Mouse (Mus musculus) cerebellum, adult 11 months (tissue): Measurements from ENCODE around the gene Ski.

Source experiments
- DNase-seq: peaks from one replicate; pipeline ENCODE4 v3.0.0; 2022

The Ski gene

DNA sequence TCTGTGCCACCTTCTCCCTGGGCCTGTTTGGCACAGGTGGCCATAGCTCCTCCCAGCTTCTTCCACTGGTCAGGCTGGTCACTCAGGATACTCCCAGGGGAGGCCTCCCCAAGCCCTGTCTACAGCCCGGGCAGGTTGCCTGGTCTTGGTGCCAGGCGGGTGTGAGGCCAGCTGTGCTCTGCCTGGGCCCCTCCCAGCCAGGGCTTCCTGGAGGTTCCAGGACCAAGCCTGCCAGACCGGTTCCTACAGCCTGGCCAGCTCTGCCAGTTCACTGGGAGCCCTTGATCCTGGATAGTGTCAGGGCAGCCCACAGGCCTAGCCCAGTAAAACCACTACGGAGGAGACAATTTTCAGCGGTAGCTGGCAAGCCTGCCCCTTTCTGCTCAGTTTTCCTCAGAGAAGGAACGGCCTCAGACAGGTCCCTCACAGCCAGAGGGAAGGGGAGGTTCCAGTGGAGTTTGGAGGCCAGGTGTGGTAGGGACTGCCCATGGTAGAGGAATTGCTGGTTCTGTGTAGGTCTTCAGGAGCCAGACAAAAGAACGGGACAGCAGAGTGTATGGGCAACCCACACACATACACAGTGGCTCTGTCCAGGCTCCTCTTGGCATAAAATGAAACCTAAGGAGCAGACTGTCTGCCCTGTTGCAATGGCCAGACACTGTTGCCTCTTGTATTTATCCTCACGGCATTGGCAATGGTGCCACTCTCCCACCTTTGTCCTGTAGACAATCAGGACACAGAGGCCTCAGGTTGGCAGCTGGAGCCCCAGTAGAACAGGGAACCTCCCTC lies 73.3 kb downstream of the Ski start:
- DNase-seq: no peak

DNA sequence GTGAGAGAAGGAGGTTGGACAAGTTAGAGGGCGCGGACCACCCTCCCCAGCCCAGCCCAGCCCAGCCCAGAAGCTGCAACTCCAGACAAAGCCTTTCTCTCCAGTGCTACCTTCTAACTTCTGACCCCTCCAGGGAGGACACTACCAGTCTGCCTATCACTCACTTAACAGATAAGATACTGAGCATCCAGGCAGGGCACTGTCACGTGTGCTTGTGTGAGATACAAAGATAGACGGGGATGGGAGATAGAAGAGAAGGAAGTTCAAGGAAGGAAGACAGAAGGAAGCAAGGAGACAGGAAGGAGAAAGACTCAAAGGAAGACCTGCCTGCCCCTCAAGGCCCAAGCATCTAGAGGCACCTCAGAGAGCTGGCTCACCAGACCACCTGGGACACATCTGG lies 73.9 kb downstream of the Ski start:
- DNase-seq: no peak

DNA sequence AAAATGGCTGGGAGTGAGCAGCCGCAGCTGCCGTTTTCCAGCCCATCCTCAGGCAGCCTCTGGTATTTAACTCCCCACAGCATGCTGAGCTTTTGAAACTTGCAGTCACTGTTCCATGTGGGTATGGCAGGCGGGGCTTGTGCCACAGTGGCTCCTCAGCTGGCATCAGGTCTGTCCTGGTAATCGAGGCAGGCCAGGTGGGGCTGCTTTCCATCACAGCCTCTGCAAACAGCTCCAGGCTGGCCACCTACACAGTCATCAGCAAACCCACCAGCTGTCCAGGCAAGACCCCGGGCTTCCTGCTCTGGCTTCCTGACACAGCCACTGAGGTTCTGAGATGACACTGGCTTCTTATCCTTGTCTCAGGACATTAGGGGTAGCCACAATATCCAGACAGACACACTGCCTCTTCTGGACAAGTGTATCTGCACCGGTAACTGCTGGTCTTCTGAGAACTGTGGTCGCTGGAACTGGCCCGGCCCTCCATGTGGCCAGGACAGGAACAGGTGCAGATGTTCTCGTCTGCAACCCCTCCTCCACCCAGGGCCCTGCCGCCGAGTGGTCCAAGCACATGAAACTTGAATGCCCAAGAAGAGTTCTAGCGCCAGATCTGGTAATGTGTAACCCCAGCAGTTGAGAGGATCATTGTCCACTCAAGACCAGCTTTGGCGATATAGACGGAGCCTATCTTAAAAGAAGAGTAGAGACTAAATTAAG lies 76.1 kb downstream of the Ski start:
- no peak for DNase-seq

DNA sequence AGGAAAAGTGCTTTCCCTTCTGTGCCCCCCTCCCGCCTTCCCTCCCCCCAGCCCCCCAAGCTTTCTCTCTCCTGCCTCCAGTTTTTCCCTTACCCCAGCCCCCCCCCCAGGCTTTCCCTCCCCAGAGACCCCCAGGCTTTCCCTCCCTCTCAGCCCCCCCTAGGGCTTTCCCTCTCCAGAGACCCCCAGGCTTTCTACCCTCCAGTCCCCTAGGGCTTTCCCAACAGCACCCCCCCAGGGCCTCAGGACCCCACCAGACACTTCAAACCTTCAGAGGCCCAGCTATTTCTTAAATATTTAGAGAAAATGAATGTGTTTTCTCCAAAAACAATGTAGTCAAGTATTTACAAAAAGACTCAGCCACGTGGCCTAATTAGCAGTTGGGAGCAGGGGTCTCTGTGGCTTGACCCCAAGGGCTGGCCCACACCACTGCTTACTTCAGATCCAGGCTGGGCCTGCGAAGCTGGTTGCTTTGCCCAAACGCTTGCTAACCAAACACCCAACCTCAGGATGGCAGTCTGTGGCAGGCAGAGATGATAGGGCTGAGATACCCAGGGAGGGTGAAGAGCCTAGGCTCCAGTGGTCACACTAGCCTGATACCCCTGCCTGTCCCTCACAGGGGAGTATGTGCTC lies 77.7 kb downstream of the Ski start:
- no peak for DNase-seq

DNA sequence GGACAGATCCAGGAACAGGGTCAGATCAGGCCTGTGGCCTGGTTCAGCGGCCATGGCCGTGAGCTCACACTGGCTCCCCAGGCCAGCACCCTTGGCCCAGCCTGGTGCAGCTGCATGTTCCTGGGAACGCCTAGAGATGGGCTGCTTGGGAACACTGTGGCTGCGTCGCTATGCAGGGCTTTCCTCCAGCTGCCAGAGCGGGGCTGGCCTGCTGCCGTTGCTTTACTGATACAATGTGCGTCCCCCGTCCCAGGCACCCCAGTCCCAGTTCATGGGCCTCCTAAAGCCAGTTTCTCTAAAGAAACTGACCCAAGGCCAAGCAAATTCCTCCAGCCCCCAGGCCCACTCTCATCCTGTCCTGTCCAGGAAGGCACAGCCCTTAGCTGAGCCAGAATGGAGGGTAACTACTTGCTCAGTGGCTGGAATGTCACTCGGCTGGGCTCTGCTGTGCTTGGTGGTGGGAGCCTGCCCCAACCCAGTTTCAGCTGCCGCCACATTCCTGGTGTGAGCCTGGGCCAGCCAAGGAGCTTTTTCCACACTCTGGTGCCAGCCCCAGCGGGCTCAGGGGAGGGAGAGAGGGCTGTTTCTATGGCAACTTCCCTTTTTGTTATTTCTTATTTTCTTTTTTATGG lies 78.4 kb downstream of the Ski start:
- no peak for DNase-seq

DNA sequence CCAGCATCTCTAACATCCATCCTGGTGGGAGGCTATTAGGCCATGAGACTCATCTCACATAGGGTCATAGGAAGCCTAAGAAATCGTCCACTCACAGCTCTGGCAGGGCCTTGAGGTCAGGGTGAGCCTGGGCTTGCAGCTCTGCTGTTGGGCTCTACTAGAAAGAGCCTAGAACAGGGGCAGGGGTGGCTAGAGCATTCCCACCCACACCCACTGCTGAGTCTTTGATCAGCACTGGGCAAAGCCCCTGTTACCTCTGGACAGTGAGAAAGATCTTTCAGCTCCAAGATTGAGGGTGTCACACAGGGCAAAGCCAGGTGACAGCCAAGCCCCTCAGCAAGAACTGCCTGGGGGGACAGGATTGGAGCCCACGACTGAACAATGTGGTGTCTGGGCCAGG lies 79.0 kb downstream of the Ski start:
- no peak for DNase-seq

DNA sequence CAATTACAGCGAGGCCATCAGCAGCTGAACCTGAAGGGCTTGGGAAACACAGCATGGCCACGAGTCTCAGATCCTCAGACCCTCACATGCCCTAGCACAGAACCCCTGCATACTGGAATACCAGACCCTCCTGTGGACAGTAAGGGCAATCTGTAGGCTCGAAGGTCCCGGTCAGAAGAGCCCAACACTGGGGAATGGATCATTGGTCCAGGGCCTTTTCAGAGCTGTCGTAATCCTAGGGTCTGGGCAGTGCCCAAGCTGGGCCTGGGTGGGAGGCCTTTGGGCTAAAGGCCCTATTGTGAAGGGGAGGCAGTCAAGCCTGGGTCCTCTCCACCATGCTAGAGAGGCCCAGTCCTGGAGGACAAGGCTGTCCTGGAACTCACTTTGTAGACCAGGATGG lies 79.6 kb downstream of the Ski start:
- no peak for DNase-seq

DNA sequence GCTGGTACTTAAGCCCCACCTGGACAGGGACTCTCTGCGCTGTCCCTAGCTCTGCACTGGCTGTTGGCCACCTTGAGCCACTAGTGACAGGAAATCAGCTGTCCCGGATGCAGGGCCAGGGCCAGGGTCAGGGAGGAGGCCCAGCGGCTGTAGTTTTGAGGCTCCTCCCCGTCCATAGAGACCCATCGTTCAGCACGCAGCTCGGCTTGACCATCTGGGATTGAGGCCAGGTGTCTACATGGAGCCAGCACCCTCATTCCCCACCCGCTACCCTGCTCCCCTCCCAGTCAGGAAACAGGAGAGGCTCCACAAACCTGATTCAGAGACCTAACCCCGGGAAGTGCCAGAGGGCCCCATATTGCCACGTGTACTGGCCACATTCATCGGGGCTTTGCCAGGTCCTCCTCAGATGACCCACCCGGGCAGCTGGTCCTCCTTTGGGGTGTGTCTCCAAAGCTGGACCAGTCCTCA lies 81.6 kb downstream of the Ski start:
- no peak for DNase-seq

DNA sequence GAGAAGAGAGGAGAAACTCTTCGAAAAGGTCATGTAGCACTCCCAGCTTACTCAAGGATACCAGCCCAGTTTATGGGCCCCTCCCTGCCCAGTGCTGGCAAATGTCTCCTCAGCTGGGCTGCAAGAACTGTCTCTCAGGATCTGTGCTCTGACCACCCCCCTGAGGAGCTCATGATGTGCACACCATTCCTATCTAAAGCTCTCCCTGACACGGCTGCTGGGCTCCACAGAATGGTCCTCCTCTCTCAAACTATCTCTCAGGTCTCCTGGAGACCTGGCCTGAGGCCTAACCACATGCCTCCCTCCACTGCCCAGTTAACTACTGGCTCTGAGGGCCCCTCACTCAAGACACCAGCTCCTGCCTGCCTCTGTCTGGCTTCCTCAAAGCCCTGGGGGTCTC lies 82.2 kb downstream of the Ski start:
- DNase-seq: no peak

DNA sequence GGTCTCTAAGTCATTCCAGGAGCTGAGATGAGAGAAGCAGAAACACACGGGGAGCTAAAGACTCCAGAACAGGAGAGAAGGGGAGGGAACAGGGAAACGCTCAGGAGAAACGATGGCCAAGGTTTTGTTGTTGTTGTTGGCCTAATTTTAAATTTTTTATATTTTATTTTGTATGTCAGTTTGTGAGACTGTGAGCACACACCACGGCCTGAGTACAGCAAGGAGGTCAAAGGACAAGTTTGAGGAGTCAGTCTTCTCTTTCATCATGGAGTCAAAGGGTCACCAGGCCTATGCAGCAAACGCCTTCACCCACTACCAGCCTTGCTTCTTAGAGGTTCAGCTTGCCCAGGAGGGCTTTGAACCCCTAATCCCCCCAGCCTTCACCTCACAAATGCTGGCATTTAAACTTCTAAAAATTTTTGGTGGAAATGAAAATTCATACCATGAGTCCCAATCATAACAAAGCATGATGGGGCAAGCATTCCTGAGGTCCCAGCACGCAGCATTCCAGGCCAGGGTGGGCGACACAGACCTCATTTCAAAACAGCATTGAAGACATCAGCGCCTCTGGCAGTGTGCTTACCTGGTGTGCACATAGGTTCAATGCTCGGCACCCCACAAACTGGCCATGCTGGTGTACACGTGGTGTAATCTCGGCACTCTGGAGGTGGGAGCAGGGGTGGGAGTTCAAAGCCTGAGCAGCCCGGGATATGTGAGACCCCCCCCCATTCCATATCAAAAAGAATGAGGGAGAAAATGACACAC lies 82.9 kb downstream of the Ski start:
- DNase-seq: no peak

DNA sequence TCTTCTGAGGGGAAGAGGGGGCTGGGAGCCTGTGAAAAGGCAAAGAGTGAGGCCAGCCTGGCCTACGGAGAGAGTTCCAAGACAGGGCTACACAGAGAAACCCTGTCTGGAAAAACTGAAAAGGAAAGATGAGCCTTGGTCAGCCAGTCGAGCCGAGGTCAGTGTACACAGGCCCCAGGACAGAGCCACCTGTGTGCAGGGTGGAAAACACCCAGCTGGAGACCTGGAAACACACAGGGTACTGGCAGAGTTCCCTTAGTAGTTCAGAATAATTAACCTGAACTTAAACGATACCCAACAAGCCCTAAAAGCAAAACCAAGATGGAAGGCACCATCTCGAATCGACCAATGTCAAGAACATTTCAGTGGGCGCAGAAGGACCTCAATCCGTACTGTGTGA lies 83.9 kb downstream of the Ski start:
- no peak for DNase-seq

DNA sequence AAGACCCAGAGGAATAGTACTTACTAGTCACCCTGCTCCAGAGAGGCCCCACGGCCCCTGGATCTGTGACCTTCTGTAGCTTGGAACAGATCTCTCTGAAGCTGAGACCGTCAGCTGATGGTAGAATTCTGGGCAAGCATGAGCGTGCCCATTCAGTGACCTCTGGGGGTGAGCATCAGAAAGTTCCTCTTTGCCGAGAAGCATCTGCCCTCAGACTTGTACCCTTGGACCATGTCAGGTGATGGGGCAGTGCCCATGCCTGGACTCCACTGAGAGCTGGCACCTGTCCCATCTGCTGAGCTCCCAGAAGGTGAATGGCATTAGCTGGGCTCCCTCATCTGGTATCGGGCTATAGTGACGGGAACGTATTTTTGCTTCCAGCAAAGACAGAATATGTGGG lies 84.5 kb downstream of the Ski start:
- no peak for DNase-seq

DNA sequence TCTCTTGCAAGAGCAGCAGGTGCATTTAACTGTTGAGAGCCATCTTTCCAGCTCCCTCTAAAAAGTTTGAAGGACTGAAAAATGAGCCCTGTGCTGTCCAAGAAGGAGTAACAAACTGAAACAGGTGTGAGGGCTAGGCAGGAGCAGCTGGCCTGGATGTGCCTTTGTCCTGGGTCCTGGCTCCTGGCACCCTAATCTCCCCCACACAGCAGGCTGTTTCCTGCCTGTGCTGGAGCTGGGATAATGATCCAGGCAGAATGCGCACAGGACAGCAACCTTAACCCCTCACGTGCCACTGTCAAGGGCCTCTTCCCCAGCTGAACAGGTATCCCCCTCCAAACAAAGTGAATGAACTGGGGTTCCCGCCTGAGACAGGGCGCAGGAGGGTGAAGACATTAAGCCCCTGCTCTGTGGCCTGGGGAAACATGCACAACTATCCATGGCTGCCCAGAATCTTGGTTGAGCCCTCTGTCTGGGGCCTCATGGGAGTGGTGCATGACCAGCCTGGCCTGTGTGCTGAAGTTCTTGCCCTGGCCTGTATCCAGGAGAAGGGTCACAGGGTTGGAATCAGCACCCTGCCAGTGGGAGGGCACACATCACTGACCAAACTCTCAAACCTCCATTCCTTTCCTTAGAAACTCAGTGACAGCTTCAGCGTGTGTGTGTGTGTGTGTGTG lies 86.3 kb downstream of the Ski start:
- no peak for DNase-seq

DNA sequence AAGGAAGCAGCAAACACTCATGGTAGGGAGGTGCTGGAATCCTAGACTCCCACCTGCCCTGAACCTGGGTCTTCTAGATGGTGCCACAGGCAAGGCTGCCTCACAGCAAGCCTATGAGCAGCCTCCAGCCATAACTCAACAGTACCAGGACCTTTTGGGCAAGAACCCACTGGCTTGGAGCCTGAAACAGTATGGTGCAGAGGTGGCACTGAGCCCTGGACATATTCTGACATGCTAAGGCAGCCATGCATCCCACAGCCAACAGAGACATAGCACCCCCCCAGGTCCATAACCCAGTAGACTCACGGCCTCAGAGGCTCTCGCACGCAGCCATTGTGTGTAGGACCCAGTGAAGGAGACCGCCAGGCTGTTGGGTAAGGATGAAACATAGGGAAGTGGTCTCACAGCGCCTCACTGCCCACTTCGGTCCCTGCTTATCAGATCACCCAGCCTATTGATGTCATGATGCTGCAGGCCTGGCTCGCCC lies 87.7 kb downstream of the Ski start:
- DNase-seq: no peak

DNA sequence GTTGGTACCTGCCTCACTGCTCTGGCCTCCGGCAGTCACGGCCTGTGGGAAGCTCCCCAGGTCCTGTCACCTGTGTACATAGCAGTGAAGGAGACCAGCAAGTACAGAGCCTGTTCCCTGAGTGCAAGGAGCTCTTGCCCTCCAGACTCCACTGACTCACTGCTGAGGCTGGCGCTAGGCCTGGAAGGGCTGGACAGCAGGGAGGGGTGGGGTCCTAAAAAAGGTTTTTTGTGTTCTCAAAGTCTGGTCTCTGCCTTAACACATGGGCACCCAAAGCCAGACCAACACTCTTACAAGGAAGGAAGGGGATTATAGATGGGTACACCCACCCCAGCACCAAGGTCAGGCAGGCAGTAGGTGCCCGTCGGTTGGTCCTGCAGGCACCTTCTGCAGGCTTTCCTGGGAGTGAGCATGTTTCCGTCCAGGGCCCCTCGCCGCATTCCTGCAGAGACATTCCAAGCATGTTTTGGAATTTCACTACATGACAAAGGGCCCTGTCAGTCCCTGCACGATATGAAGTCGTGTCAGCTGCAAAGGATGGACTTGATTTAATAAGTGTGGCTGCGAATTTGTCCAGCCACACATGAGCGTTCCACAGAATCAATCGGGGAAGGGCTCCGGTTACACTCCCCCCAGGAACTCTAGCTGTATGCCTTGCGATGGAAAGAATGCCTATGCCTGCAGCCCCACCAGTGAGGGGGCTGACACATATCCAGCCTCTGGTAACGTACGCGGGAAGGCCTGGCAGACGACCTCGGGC lies 88.6 kb downstream of the Ski start:
- no peak for DNase-seq

DNA sequence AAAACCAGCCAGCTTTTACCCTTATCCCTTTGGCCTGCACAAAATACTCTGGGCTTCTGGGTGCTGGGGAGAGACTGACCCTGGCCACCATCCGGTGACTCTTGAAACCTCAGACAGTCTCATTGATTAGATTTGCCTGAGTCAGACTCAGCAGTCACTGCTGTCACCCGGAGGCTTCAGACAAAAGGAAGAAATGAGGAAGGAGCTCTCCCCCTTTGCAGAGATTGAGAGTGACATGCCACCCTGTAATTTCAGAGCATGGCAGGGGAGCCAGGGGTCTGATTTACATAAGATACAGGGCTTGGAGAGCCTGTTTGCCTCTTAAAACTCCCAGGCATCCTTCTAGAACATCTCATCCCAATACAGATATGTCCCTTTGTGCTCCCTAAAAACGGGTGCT lies 89.2 kb downstream of the Ski start:
- DNase-seq: no peak

DNA sequence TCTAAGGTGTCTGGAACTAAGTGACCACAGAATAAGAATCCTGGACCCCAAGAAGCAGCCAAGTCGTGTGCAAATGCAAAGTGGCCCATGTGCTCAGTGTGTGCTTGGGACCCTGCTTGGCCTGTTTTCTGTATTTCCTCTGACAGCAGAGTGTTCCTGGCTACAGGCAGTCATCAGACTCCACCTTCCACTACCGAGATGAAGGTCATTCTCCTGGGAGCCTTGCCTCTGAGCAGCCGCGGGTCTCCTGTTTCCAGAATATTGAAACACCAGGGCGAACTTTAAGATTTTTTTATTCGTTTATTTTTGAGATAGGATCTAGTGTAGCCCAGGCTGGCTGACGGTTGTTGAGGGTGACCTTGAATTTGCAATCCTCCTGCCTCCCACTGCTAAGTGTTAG lies 91.8 kb downstream of the Ski start:
- no peak for DNase-seq

DNA sequence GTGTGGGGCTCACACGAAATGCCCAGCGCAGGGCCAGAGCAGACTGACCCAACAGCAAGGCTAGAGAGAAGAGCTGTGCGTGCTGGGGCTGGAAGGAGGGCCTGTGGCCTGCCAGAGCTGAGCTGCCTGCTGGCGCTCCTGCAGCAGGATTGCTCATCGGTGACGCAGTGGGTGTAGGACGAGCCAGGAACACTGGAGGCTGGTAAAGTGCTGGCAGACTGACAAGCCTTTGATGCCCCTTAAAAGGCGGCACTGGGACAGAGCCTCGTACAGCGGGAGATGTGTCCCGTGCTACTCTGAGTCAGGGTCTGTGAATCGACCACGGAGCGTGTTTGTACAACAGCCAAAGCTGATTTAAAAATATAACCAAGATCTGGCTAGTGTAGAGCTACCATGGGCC lies 92.4 kb downstream of the Ski start:
- DNase-seq: peak; percentile 76

DNA sequence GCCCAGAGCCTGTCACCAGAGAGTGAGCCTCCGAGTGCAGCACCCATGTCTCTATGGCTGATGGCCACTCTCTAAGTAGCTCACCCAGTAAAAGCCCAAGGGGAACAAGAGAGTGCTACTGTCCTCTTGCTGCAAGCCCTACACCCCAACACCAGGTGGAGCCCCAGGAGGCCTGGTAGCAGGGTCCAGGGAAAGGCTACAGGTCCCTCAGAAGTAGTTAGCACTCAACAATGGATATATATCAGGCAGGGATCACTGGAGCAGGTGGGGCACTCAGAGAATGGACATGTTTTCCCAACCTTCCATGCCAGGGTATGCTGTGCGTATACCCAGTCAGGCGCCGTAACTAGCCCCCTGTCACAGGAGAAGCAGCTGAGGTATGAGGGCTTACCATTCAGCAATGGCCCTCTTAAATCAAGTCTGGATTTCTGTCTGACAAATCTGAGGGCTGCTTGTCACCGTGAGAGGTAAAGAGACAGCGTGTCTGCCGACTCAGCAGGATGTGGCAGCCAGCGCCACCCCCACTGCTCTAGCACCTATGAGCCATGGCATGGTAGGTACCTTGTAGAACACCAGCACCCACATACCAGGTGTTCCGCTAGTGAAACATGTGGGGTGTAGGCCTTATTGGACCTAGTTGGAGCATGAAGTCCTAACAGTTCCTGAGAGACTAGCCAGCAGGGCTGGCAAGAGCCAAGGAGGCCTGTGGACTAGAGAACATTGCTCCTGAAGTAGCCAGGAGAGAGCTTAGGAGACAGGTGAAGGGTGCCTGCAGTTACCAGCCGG lies 93.1 kb downstream of the Ski start:
- no peak for DNase-seq

DNA sequence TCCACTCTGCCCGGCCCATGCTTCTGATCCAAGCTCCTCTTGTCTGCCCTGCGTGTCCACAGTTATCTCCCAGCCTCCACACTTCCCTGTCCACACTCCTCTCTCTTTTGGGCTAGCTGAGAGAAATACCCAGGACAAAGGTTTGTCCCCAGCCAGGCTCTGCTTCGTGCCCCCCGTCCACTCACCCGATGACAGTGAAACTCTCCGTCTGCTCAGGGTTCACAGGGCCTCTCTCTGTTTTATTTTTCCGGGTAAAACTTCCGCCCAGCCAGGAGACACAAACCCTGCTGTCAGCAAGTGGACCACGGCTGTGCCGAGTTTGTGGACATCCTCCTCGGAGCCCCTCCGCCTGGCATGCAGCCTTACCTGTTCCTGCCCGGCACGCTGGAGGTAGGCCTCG lies 94.0 kb downstream of the Ski start:
- no peak for DNase-seq
